Comparison of ENCODE assay signal across 21 mouse cellular contexts in genomic region chr15:95820142-95820541, GRCm38 (mm10). TPM values are rescaled to one million over a fixed set of nuclear protein-coding genes. Genes with fewer than 3 reads are reported as not detected.
DNase-seq lines count a peak whose midpoint lies in the region; ATAC-seq and TF ChIP-seq lines count a peak whose summit lies in the region.
"Had no signal": no experiment of that assay in that cellular context is flagged by ENCODE, and none has a peak within 500 bp of the region (broad histone marks: within the 10 kb centered on the region; RNA-seq: fewer than 3 reads in every experiment).

No protein-coding gene starts in this region.

- no peak overlapping the region for H3K4me3 ChIP-seq in liver, embryonic 14.5 days (ENCODE audit: insufficient read depth in 1 of 2, low read depth in 2 of 2, low read length in 2 of 2)
- no peak overlapping the region for H3K4me3 ChIP-seq in liver, postnatal 0 days (ENCODE audit: low read depth, low read length)
- H3K4me3 ChIP-seq in embryonic facial prominence, embryonic 10.5 days, result no peak overlapping the region
- H3K4me3 ChIP-seq: heart, adult 2 months; hindbrain, embryonic 13.5 days; kidney, embryonic 15.5 days; limb, embryonic 15.5 days; neural tube, embryonic 13.5 days had no signal

- no peaks in the 10 kb centered on the region for H3K9me3 ChIP-seq in liver, embryonic 14.5 days (ENCODE audit: control insufficient read depth, low read length)
- H3K9me3 ChIP-seq in liver, postnatal 0 days (ENCODE audit: low read length), result no peaks in the 10 kb centered on the region
- no peaks in the 10 kb centered on the region for H3K9me3 ChIP-seq in embryonic facial prominence, embryonic 10.5 days
- H3K9me3 ChIP-seq: hindbrain, embryonic 13.5 days; kidney, embryonic 15.5 days; limb, embryonic 15.5 days; neural tube, embryonic 13.5 days had no signal

- H3K4me2 ChIP-seq in liver, embryonic 14.5 days (ENCODE audit: low read depth), result no peak overlapping the region
- no peak overlapping the region for H3K4me2 ChIP-seq in liver, postnatal 0 days (ENCODE audit: low read depth, low read length)
- H3K4me2 ChIP-seq: hindbrain, embryonic 13.5 days; kidney, embryonic 15.5 days; limb, embryonic 15.5 days; neural tube, embryonic 13.5 days had no signal

- H3K9ac ChIP-seq in liver, embryonic 14.5 days (replicated peaks), result no peak overlapping the region
- no peak overlapping the region for H3K9ac ChIP-seq in liver, postnatal 0 days (replicated peaks)
- H3K9ac ChIP-seq: hindbrain, embryonic 13.5 days; kidney, embryonic 15.5 days; limb, embryonic 15.5 days; neural tube, embryonic 13.5 days had no signal

- 83% methylated on average over 12 of the region's 12 CpGs for WGBS in liver, embryonic 14.5 days (ENCODE audit: insufficient replicate concordance)
- 84% methylated on average over 11 of the region's 12 CpGs for WGBS in liver, postnatal 0 days (ENCODE audit: insufficient replicate concordance)
- 91% methylated on average over 12 of the region's 12 CpGs for WGBS in embryonic facial prominence, embryonic 10.5 days

- TF ChIP-seq CTCF in liver, embryonic 14.5 days (IDR thresholded peaks at IDR 0.05; ENCODE audit: low read depth), result no peak
- TF ChIP-seq CTCF in liver, postnatal 0 days (IDR thresholded peaks at IDR 0.05; ENCODE audit: low read depth), result no peak

- no peaks in the 10 kb centered on the region for H3K27me3 ChIP-seq in liver, embryonic 14.5 days (ENCODE audit: control insufficient read depth, insufficient read depth, low read length)
- no peaks in the 10 kb centered on the region for H3K27me3 ChIP-seq in liver, postnatal 0 days (ENCODE audit: insufficient read depth, low read length)
- H3K27me3 ChIP-seq in embryonic facial prominence, embryonic 10.5 days (replicated peaks; ENCODE audit: low read depth, poor library complexity, severe bottlenecking), result no peaks in the 10 kb centered on the region
- H3K27me3 ChIP-seq: hindbrain, embryonic 13.5 days; kidney, embryonic 15.5 days; limb, embryonic 15.5 days; neural tube, embryonic 13.5 days; Patski had no signal

- H3K36me3 ChIP-seq in liver, embryonic 14.5 days (replicated peaks; ENCODE audit: control insufficient read depth, insufficient read depth, low read depth), result no peaks in the 10 kb centered on the region
- H3K36me3 ChIP-seq in liver, postnatal 0 days (replicated peaks; ENCODE audit: insufficient read depth, low read length), result 0 out of 2 replicates have a peak, but pooled peaks cover 4% of the 10 kb centered on the region
- H3K36me3 ChIP-seq in embryonic facial prominence, embryonic 10.5 days (replicated peaks), result peaks cover 17% of the 10 kb centered on the region

- peaks cover 0 to 5% of the 10 kb centered on the region in 2 experiments; a peak in 1 of 4 replicates for H3K4me1 ChIP-seq in liver, embryonic 14.5 days (replicated peaks; ENCODE audit: control insufficient read depth in 2 of 2, insufficient read depth in 2 of 2, low read length in 1 of 2)
- no peaks in the 10 kb centered on the region; the same call in 1 of the 2 replicates for H3K4me1 ChIP-seq in liver, postnatal 0 days (ENCODE audit: insufficient read depth)
- H3K4me1 ChIP-seq in embryonic facial prominence, embryonic 10.5 days, result peaks cover 13% of the 10 kb centered on the region

- 0 out of 2 replicates have a peak, but pooled peaks have one; percentile 24 for ATAC-seq in liver, embryonic 14.5 days (ENCODE audit: insufficient read depth)
- no peak for ATAC-seq in liver, postnatal 0 days
- ATAC-seq: Patski had no signal

- H3K27ac ChIP-seq in liver, embryonic 14.5 days, result no peak overlapping the region
- no peak overlapping the region for H3K27ac ChIP-seq in liver, postnatal 0 days (ENCODE audit: low read depth)
- H3K27ac ChIP-seq in embryonic facial prominence, embryonic 10.5 days (replicated peaks), result peak overlapping the region; percentile 35; the same call in 1 of the 2 replicates
- H3K27ac ChIP-seq: heart, adult 2 months; hindbrain, embryonic 13.5 days; kidney, embryonic 15.5 days; limb, embryonic 15.5 days; neural tube, embryonic 13.5 days; stomach, postnatal 0 days had no signal

- DNase-seq in heart, adult 11 months, result peak; percentile 86
- no peak for DNase-seq in heart, postnatal 25 days (ENCODE audit: low spot score)
- no peak for DNase-seq in liver, embryonic 14.5 days (ENCODE audit: low read depth in 3 of 3, low spot score in 3 of 3)
- DNase-seq in liver, postnatal 0 days, result no peak
- DNase-seq in ZHBTc4 (ENCODE audit: low read depth, low spot score), result peak; percentile 34
- DNase-seq in embryonic facial prominence, embryonic 10.5 days (ENCODE audit: low spot score), result no peak
- no peak for DNase-seq in adrenal gland, adult 2 months
- DNase-seq: gastrocnemius, postnatal 10 days; heart, adult 2 months; heart, postnatal 10 days; layer of hippocampus, postnatal 36 days; lung, postnatal 10 days; midbrain, embryonic 14.5 days; right cerebral cortex, adult 18-20 months; thymus, postnatal 14 days had no signal

- no peak for TF ChIP-seq EP300 in liver, embryonic 14.5 days (IDR thresholded peaks at IDR 0.05; ENCODE audit: low read depth)
- no peak for TF ChIP-seq EP300 in liver, postnatal 0 days (IDR thresholded peaks at IDR 0.05; ENCODE audit: low read depth)

- intact Hi-C loops in heart, postnatal 25 days (cut with DNase I), result no loop called here

RNA-seq across cellular contexts. Expression of gene Ano6, which starts 29.5 kb away (rescaled TPM):
- 10 to 100 TPM; 21.1 to 25.9 TPM for total RNA-seq in heart, postnatal 25 days (2021)
- polyA plus RNA-seq in liver, embryonic 14.5 days (2012; rRNA removed), result 3.7 and 4.7 TPM in 2 replicates
- 6.3 and 9.0 TPM in 2 replicates for polyA plus RNA-seq in liver, embryonic 14.5 days (2014; fragmentation: Nextera tagmentation; extraction: Ambion mirVana)
- 6.0 and 6.9 TPM in 2 replicates for polyA plus RNA-seq in liver, postnatal 0 days (2015; fragmentation: Nextera tagmentation; extraction: Ambion mirVana)
- 40.5 and 41.6 TPM in 2 replicates for polyA plus RNA-seq in embryonic facial prominence, embryonic 10.5 days (2016; fragmentation: Nextera tagmentation; extraction: Ambion mirVana)
- 10 to 100 TPM; 69.6 to 90.3 TPM for total RNA-seq in adrenal gland, adult 2 months (2021)
- polyA plus RNA-seq in adrenal gland, adult 2 months (2012; rRNA removed), result 20.6 and 28.6 TPM in 2 replicates

Comparison
In these comparisons a context has a peak if more than half of its experiments do, and no peak if none do; other contexts are left out.
1. DNase-seq: peak in heart, adult 11 months (single experiment) and ZHBTc4 (single experiment); none in heart, postnatal 25 days (single experiment), liver, embryonic 14.5 days (0 of 3), liver, postnatal 0 days (single experiment), embryonic facial prominence, embryonic 10.5 days (single experiment) and adrenal gland, adult 2 months (single experiment).